Mouse (Mus musculus) G1E (cell line): ENCODE results near the gene Zscan12.

Experiments
- CTCF ChIP-seq: IDR thresholded peaks from 2 replicates; pipeline ENCODE4 v1.5.1; 2012; ENCODE audit warnings: low read depth, low read length, inconsistent platforms, mixed read lengths
- GATA1 ChIP-seq: IDR thresholded peaks from 2 replicates; pipeline ENCODE4 v1.6.1; 2012; ENCODE audit warnings: borderline replicate concordance, low read length, inconsistent platforms, mixed read lengths
- POLR2AphosphoS5 ChIP-seq: IDR thresholded peaks from 2 replicates; pipeline ENCODE4 v1.6.1; 2012; ENCODE audit warnings: low read depth, low read length, inconsistent platforms; ENCODE audit not compliant: insufficient replicate concordance

DNA sequence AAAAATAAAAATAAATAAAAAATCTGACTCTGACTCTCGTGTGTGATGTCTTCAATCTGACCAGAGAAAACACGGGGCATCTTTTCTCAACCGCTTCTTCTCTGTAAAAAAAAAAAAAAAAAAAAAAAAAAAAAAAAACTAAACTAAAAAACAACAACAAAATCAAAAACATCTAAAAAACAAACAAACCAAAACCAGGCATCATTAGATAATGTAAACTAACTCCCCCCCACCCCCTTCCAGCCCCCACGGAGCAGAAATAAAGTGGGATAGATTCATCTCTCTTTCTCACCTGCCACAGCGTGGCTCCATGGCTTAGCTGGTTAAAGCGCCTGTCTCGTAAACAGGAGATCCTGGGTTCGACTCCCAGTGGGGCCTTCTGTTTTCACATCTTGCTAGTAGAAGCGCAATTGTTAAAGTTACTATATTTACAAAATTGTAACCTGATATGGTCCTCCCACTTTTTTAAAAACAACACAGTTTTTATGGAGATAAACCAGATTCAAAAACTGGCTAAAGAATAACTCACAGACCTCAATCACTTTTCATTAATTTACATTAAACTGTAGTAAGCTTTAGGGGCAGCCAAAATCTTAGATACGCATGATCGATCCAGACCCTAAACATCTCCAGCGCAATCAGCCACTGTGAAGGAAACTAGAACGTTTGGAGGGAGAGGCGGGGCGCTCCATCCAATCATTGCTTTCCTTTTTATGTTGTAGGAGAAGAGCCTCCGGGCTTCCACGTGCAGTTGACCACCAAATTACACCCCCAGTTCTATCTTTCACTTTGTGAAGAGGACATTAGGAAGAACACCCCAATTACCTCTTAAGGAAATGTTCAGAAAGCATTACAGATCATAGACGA is 39.9 kb upstream of the Zscan12 start:
- TF ChIP-seq GATA1 (no peak), CTCF (no peak), POLR2AphosphoS5 (no peak)
